Mouse (Mus musculus): Measurements from ENCODE around the gene Abi3bp.

The Abi3bp gene

DNA sequence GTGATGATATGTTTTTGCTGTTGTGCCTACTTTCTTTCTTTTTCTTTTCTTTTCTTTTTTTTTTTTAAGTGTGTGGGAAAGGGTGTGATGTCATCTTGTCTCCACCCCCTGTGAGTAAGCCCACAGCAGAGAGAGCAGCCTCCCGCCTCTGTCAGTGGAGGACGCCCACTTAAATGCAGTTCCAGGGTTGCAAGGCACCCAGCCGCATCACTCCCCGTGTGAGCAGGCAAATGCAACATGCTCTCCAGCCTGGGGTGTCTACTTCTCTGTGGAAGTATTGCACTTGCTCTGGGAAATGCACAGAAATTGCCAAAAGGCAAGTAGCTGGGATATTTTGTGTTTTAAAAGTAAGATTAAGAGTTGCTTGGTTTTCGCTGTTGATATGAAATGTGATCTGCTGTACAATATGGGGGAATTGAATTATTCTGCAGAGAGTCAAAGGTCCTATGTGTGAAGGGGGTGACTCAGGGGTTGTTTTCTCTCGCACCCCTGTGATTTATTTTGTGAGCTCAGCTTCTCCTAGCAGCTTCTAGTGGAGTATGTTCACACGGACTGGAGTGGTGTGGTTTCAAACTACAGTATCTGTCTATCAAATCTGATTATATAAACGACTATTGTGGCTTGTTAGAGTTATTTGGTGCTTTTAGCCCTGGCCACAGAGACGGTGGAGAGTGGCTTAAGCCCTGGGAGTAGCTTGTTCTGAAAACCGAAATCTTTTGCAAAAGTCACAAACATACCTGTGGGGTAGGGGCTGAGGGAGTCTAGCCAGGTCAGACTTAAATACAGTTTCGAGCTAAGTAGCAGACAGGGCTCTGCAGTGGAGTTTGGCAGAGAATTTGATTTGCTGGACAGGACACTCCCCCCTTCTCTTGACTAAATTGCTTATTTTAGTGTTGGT is at the start of gene Abi3bp:
Gene Abi3bp (plus strand): TSS at position 202 of the 898 bp plus-strand sequence.
- peak in 1 of 2 experiments; percentile 12 for DNase-seq

DNA sequence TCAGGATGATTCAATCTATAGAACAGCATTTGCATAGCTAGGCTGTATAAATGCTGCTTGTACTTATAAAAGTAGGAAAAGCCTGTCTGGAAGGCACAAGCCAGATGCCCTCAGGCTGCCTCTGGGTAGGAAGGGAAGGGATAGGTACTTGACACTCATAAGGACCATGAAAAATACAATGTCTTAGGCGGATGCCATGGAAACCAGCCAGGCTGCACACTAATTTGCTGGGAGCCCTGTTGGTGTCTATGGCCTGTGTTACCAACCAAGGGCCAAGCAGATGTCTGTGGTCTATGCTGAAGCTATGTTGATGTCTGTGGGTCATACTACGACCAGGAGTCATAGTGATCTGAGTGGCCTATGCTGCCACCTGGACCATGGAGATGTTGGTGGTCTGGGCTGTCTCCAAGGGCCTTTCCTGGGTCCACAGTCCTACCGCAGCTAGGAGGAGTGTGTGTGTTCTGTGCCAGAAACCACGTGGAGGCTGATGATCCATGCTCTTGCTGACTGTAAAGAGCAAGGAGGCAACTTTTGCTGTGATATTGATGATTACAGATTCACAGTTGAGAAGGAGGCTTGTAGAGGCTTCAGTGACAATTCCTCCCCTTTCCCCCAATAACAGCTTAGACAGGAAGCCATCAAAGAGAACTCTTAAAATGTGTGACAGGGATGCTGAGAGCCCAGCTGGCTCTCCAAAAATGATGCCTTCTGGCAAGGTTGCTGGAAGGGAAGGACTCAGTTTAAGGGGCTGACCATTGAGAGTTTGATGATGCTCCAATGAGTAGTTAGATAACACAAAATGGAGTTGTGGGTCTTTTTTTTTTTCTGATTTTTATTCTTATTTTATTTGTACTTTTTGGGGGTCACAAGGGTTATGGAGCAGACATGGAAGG is 42.1 kb upstream of the Abi3bp start:
- DNase-seq = peak; percentile 68 to 77

DNA sequence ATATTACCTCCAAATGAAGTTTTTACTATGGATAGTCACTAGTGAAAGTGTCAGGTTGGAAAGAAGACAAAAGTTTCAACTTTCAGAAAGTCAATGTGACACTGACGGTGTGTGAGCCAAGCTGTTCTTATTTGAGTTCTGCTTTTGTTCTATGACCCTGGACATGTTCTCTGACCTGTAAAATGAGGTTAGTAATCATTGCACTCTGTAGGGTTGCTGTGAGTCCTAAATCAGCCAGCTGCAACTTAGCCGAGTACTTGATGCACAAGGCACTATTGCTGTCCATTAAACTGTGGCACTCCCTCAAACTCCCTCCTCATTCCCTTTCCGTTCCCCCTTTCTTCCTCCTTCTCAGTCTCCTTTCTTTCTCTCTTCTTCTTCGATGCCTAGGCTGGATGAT is 37.4 kb upstream of the Abi3bp start:
- DNase-seq = no peak

DNA sequence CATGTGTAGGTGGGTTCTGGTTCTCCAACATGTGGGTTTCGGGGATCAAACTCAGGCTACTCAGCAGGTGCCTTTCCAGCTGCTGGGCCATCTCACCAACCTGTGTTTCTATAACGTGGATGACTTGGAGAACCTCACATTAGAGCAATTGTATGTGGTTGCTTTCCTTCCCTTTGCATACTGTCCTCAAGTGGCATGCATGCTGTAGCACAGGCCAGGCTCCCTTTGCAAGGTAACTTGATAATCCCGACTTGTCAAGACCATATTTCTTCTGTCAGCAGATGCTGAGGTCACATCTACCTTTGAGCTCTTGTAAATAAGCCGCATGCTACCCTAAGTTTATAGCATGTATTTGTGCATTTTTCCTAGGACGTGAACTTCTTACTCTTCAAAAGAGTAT is 36.6 kb upstream of the Abi3bp start:
- DNase-seq = no peak

DNA sequence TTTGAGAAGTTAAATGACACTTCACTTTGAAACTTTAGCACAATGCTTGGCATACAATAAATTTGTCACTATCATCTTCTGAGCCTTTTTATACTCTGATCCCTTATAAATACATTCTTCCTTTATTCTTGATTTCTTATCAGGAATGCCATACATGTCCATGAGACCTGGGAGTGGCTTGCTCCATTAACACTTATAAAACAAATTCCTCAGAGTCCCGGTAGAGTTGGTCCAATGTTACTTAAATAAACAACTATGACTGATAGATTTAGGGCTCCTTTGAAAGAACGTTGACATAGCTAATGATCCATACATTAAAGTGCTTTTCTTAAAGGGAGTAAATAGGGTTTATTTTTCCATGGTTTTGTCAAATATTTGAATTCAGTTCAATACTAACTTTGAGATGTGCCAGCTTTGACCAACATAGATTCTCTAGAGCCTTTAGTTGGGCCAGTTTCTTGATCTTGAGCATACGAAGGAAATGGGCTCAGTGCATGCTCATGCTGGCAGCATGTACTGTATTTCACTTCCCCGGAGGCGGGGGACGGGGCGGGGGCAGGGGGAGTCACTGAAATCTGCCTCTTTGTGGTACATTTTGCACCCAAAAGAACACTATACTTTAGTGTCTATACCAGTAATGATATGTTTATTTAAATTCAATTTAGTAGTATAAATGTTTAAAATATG is 35.9 kb upstream of the Abi3bp start:
- no peak for DNase-seq

DNA sequence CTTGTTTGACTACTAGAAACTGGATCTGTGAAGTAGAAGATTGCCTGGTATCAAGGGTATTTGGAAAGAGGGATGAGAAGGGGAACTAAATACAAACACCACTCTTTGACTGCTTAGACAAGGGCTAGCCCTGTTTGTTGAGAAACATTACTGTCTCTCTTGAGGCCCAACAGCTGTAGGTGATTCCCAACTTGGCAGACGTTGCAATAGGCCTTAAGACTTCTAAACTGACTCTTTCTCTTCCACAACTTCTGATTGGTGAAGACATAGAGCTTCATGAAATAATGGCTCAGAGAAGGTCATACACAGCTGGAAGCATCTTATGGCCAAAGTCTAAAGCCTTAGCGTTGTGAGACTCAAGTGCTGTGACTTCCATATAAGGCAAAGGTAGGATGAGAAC is 26.2 kb upstream of the Abi3bp start:
- no peak for DNase-seq

DNA sequence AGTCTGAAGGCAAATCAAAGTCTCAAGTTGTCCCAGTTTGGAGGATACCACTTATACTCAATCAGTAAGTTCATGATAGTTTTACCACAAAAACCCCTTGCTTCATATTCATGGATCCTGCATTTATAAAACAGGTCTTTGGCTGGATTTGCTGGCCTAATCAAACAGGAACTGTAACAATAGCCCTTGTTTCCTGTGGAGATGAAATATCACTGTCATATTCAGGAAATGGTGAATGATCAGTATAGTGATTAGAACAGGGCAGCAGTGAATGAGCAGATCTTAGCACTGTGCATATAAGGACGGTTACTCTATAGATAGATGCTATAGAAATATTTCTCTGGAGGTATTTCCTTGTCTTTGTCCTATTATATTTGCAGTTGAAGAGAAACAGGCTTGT is 25.8 kb upstream of the Abi3bp start:
- no peak for DNase-seq

DNA sequence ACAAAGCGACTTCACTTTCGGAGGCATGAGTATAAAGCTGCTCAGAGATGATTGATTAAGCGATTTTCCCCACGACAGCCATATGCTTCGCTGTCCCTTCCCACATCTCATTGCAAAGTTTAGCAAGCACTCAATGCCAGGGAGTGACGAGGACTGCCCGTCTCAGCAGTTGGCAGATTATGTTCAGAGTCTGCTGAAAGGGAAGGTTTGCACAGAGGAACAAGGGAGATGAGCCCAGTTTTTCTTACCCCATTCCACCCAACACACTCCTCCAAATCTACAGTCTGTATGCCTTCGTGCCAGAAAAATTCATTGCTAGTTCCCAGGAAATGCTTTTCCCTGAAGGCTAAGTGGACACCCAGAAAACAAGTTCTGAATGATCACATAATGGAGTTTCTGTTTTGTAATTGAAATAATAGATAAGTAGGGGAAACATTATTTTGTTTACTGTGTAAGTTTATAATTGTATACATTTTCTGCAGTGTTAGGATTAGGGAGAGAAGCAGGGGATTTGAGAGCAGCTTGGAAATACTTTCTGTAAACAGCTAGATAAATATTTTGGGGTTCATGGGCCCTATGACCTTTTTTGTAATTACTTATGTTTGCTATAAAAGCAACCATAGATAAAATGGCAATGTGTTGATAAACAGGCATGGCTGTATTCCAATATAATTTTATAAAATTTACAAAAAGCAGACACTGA is 19.5 kb upstream of the Abi3bp start:
- peak in 1 of 2 experiments; percentile 9 for DNase-seq

DNA sequence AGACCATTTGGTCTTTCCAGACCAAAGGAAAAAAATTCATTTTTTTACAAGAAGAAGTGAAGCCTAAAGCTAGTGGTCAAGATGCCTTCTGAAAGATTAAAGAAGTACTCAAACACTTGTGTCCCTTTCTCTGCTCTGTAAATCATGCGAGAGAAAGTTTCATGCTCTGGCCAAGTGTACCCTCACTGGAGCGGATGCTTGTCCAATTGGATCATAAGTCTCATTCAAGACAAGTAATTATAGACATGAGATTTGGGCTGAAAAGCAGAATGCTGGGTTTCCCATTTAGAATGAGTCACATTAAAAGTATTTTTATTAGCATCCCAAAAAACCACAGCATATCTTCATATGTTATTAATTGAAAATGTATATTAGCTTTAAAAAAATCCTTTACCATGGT is 4.5 kb upstream of the Abi3bp start:
- DNase-seq = no peak

DNA sequence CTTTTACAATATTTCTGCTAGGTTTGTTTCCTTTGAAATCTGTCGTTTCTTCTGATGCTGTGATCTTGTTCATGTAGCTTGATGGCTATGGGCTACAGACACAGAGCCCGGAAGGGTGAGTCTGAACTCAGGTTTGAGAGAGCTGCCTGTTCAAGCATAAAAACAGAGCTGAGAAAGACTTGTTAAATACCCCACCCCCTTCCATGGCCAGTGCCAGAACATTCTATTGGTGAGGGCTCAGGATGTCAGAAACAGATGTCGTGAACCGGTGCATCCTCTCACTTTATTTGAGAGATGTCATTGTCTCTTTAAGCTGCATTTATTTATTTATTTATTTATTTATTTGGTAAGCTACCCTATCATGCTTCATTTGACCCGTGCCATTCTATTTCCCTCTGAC is 2.0 kb upstream of the Abi3bp start:
- DNase-seq = peak; percentile 63 to 67

DNA sequence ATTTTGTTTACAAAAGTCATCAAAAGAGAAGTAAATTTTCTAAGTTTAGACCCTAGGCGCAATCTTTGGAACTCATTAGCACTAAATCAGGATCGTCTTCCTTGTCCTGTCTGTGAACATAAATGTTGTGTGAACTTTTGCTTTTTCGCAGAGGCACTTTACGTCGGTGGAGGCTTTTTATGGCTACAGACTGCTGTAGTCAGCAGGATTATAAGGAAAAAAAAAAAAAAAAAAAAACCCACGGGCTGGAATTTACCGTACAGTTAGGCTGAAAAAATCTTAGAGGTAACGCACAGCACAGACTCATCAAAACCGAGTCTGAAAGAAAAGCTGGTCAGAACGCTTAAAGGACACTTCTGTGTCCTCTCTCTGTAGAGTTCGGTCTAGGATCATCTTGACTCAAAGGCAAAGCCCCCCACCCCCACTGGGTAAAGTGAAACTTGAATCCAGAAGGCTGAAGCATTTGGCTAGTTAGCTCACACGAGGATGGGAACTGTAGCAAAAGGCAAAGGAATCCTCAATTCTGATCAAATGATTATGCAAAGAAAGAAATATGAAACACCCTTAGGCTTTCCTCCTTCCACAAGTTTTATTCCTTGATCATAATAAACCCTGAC is 1.0 kb downstream of the Abi3bp start:
- peak in 1 of 2 experiments; percentile 13 for DNase-seq

DNA sequence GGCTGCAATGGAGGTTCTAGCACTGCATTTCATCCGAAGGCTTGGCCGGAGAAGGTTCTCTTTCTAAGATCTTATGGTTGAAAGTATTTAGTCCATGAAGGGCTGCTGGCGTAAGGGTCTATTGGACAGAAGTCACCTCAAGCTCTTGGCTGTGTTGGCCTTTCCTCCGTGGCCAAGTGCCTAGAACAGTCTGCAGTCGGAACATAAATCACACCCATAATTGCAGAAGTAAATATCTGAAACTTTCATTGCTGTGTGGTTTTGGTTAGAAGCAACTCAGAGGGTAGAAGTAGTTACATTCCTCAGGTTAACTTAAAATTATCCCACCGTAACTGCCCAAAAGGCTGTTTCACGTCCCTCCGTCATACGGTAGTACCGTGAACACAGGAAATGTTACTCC is 5.8 kb downstream of the Abi3bp start:
- DNase-seq = peak; percentile 13 to 30

DNA sequence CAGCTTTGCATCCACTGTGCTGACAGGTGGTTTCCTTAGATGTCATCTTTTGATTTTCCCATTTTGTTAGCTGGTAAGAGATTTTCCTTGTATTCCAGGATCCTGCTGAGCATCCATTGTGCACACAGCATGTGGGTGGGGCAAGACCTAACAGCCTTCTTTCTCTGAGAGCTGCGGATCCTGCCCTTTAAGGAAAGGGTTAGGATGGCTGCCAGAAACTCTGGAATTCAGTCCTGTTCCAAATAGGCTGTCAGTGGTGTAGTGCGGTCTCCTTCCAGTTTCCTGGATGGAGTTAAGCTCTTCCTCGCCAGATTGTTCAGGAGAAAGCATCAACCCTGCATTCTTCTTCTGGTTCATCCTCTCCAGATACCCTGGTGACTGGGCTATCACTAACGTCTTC is 8.8 kb downstream of the Abi3bp start:
- DNase-seq = peak; percentile 72 to 78

DNA sequence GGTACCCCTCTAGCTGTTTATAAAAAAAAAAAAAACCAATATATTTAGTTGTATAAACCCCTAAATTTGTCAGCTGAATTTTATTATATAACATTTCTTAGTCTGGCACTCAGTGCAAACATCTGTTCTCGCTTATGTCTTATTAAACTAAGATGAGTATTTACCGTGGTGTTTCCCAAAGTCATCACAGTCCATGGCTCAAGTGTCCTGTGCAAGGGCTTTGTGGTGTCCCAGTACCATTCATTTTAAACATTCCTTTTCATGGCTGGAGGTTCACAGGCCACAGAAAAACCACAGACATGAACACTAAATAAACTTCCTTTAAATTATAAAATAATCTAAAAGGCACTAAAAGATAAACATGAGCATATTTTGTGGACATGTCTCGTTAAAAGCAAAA is 13.2 kb downstream of the Abi3bp start:
- DNase-seq = no peak

DNA sequence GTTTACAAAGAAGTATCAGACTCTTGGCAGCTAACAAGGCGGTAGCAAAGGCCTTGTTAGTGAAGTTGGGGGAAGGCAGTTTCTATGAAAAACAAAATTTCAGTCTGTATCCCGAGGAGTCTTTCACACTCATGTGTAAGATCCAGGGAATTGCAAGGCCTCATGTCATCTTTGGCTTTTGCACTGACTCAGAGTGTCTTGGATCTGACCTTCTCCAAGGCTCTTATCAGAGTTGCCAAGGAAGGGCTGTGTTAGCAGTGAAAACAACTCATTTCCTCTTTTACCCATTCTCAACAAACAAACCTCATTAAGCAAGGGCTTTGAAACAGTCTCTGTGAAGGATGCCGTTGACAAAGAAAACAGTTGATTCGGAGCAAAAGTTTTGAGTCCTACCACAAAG is 17.6 kb downstream of the Abi3bp start:
- DNase-seq = no peak

DNA sequence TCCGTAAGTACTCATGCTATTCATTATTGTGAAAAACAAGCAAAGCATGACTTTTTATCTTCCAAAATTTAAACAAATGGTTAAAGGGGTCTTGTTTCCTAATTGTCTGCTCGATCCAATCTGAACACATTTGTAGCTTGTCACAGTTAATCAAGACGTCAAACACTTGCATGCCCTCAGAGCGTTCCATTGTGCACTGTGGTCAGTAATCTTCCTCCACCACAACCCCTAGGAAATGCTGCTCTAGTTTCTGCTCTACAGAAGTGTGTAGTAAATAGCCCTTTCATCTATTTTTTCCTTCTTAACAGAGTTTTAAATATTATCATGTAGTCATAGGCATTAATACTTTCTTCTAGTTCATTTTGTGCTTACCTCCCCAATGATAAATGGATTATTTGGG is 19.1 kb downstream of the Abi3bp start:
- no peak for DNase-seq

DNA sequence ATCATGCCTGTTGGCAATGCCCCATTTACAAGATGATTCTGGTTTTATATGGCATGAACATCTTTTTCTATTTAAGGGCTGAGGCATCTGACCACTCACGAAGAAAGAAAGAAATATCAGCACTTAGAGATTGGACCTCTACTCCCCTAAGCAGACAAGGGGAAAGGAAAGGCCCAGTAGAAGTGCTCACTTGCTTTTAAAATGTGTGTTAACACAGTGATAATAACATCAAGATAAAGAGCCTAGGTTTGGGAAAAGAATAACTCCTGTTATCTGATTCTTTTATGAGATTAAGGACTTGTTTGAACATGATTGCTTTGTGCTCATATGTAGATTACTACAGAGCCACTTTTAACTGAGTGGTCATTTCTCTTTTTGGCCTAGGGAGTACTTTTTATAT is 21.0 kb downstream of the Abi3bp start:
- DNase-seq = no peak

DNA sequence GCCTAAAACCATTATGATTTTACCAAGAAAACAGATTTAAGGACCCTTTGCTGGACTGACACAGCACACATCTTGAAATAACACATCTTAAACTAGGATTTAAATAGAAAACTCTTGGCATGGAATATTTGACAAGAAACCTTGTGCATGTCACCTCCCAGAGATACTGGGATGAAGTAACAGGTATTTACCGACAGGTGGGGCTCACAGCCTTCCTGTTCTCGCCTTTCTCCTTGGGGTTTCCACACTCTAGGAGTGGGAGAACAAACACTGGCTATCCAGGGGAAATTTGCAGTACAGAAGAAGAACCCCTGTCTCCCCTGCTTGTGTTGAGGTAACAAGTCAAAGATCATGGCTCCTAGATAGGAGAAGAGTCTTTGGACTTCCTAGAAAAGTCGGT is 22.8 kb downstream of the Abi3bp start:
- DNase-seq = no peak

DNA sequence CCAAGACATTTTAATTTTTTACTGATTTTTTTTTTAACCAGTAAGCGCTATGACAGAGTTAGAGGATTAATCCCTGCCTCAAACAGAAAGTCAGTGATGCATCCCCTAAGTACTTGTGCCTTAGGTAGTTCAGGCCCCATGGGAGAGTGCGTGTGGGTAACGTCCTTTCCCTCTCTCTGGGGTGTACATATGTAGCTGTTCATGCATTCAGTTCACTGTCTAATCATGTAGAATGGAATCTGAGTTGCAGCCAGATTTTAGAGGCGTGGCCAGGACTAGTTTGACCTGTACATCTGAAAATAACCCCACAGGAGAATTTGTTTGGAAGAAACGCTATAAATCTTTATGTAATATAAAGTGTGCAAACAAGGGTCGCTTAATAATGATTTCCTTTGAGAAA is 23.4 kb downstream of the Abi3bp start:
- DNase-seq = peak; percentile 9 to 15

DNA sequence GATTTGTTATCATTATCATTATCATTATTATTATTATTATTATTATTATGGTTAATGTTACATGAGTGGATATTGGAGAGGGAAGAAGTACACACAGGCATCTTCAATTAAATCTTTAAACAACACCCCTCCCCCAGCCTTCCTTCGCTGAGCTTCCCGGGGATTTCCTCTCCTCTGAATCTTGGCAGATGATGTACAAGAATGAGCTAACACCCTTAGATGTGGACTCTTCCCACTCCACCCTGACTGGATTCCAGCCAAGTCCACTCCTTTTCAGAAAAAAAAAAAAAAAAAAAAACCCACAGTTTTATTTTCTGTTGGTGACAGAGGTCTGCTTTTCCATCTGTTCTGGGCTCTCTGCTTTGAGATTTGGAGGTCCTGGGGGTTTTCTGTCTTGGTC is 23.8 kb downstream of the Abi3bp start:
- peak; percentile 16 to 30 for DNase-seq

DNA sequence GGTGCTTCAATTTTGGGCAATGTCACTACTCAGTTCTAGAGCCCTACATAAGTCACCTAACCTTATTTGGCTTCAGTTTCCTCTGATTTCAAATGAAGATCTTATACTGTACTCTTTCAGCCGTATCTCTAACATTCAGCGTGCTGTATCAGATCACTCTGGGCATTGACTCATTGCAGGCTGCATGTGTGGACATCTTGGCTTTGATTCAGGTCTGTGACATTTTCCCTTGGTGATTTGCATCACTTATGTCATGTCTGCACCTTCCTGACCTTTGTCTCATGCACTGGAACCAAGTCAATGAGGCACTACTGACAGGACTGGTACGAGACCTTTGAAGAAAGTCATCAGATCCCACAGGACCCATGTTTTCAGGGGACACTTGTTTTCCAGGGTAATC is 24.5 kb downstream of the Abi3bp start:
- DNase-seq = no peak

DNA sequence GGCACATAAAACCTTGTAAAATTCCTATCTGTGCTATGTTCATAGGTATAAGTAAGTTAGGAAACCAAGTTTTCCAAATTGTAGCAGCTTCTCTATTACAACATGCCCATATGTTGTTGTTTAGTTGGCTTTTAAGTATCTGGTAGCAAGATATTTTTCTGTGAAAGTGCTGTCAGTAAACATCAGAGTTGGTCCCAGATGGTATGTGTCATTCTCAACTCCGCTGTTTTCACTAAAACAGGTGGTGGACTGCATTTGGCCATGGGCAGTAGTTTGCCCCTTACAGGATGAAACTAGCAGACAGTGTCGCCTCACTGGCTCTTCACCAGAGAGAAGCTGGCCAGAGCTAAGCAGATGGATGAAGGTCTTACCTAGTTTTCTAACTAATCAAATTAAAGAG is 26.3 kb downstream of the Abi3bp start:
- no peak for DNase-seq
